Mouse (Mus musculus) cerebellum, adult 8-10 months (tissue): ENCODE measurements at regions not wholly inside any gene's neighbourhood (a gene's known extent, or its start where the extent isn't known, plus 50 kb on each side); places are given as distances from the start of the nearest gene placed in this dataset.

Source experiments
- DNase-seq: peaks from one replicate; pipeline ENCODE4 v3.0.0; 2022

DNA sequence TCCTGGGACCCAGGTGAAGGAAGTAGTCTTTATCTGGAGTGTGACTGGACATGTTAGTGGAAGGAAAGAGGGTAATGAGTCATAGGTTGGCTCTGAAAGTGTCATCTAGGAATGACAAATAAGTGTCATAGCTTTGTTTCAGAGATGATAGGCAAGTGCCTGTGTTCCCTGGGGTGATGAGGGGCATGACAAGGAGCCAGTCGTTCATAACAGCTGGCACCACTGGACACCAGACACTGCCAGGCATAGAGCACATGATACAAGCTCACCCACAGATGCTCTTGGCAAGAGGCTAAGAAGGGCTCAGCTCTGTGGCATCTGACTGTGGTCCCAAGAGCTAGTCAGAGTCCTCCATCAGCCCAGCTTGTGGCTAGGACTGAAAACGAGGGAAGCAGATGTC lies 171.0 kb downstream of the Rab11fip4 start:
- DNase-seq = no peak

DNA sequence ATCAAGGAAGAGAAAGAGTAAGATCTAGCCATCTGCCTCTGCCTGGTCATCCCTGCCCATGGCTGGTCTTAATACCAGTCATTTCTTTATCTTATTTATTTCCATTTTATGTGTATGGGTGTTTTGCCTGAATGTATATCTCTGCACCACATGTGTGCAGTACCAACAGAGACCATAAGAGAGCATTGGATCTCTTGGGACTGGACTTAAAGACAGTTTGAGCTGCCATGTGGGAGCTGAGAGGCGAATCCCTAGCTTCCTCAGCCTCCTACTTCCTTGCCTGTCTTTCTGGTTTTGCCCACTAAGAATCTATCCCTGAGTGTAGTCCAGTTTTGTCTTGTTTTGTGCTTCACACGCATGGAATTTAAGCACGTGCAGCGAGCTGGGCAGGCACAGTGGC lies 169.5 kb downstream of the Rab11fip4 start:
- no peak for DNase-seq

DNA sequence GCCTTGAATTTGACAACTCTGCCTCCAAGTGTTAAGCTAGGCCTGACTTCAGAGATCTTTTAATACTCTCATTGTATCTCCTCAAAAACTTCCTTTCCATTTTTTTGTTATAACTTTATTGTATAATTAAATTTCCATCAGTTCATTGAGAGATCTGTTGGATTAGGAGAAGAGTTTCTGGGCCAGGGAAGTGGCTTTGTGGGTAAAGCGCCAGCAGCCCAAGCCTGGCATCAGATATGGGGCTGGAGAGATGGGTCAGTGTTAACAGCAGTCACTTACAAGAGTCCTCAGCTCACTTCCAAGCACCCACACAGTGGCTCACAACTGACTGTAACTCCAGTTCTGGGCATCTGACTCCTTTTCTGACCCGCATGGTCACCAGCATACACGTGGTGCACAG lies 167.3 kb downstream of the Rab11fip4 start:
- DNase-seq = no peak

DNA sequence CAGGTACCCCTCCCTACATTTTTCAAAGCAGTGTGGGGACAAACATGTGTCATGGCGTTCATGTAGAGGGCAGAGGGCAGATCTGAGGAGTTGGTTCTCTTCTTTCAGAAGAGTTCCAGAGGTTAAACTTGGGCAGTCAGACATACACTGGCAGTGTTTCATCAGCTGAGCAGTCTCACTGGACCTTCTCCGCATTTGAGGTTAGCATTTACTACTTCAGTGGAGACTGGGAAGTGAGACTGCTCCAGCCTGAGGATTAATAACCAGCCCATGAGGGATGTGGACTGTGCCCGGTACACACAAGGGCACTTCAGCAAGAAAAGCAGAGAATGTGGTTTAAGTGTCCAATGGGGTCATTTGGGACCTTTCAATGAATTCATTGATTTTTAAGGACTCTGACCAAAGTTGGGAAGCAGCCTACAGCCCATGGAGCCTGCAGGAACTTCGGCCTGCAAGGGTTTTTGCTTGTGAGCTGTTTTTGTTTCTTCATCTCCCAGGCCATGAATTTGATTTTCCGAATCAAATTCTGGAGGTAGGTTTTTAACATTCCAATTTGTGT lies 166.6 kb downstream of the Rab11fip4 start:
- no peak for DNase-seq

DNA sequence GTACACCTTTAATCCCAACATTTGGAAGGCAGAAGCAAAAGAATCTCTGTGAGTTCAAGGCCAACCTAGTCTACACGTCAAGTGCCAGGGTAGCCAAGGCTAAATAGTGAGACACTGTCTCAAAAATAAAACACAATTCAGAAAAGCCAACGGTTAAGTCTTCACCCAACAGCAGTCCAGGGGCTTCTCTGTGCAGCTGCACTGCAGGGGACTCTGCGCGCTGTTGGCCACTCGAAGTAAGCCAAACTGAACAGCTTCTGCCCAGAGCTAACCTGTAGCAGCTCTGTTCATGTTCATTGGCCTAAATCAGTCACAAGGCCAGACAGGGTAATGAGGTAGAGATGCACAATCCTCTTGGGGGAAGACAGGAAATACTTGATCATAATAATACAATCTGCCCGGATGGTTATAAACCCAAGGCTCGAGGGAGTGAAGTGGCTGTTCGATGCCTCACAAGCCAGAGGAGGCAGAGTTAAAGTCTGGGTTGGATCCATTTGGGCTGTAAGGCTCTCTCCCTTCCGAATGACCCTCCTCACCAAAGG lies 165.4 kb downstream of the Rab11fip4 start:
- DNase-seq = no peak

DNA sequence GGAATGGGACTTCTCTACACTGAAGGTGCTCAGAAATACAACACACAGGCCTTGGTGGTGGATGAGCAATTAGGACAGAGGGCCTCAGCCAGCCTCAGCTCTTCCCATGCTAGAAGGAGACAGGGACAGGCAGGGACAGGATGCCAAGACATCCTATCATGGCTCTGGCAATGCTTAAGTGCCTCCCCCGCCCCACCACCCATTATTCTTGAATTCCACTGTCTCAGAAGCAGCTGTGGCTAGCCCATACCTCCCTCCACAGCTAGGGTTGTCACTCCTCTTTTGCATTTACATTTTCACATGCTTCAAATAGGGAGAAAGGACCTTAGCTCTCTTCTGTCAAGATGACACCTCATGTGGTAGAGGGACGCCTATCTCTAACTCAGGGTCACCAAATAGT lies 162.5 kb downstream of the Rab11fip4 start:
- no peak for DNase-seq

DNA sequence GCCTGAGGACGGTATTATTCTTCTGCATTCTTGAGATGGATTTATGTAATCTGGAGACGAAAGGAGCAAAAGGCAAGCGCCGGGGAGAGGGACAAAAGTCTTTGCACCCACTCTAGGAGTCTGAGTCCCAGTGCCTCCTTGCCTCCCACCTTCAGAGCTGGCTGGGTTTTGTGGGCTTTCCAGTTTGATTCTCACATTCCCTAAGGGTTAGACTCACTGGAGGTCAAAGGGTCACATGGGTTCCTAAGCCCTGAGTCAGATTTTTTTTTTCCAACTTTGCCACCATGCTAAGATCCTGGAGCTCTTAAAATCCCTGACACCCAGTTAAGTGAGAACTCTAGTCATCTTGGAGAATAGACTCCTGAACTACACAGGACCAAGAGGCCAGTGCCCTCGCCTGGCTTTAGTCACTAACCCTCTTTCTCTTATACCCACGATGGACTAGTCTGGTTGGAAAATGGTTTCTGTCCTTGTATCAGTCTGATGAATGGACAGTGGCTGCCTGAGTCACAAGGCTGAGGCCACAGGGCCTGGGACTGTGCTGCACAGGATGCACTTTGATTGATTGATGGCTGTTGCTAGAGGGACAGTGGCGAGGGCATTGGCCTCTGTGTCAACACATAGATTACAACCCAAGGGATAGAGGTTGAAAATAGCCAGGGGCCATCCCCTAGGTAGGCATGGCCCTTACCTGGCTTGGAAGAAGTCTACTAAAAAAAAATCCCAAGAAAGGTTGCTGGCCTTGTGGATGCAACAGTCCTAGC lies 161.9 kb downstream of the Rab11fip4 start:
- no peak for DNase-seq

DNA sequence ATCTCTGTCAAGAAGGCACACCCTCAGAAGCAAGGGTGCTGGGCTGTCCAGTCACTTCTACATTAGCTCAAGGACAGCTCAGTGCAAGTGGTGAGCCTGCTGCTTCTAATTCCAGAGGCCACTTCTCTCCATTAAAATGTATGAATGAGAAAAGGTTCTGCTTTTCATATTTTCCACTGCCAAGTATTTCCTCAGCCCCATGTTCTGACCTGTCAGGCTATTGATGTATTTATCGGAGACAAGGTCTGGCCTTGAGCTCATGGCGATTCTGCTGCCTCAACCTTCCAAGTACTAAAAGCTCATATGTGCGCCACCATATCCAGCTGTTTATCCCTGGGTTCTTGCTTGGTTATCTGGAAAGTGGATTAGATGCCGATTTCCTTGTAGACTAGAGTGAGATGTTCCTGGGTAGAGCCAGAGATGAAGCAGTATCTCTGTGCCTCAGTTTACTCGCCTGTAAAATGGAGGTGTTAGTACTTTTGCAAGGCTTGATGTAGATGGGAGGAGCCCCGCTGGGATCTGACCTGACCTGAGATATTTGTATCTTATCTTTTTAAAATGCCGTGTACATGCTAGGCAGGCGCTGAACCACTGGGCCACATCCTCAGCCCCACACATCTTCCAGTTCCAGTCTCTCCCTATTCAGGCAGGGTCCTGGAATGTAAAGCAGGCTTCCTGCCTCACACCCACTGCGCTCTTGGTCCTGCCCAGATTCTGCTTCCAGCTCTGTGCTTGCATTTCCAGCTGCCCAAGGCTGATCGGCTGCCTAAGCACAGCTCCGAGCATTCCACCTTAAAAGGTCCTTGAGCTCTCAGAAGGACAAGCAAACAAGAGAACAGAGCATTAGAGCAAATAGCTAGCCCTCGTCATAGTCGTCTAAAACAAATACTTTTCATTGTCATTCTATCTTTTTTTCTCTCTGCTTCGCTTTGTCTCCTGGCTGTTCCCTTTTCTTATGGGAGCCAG lies 161.0 kb downstream of the Rab11fip4 start:
- DNase-seq = no peak

DNA sequence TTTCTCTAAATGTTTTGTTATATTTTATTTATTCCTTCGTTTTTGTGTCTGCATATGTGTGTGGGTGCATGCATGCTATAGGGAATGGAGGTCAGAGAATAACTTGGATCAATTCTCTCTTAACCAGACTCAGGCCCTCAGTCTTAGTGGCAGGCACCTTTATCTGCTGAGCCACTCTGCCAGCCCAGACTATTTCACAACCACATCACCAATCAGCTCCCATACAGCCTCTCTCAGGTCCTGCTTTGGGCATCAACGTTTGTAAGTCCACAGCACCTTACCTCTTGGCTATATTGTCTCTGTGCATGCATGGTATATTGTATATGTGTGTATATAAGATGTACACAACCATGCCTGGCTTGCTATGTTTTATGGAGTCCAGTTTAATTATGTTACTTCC lies 159.9 kb downstream of the Rab11fip4 start:
- no peak for DNase-seq

DNA sequence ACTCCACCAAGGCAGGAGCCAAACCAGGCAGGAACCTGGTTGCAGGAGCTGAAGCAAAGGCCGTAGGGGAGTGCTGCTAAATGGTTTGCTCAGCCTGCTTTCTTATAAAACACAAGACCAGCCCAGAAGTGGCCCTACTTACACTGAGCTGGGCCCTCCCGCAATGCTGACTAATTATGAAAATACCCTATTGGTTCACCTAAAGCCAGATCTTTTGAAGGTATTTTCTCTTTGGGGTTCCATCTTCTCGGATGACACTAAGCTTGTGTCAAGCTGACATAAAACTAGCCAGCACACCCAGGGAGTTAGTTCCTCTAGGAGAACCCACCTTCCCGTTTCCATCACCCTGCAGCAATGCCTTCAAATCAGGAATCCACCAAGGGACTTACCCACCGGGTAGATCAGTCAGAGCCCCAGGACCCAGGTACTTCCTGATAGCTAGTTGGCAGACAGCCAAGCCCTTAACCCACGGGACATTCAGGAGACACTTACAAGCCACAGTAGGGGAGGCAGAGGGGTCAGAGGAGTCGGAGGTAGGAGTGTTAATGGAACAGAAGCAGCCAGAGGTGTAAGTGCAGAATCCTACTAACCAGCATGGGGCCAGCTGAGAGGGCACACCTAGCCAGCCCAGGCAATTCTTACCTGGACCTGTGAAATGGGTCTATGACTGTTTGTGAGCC lies 158.9 kb downstream of the Rab11fip4 start:
- DNase-seq = no peak

DNA sequence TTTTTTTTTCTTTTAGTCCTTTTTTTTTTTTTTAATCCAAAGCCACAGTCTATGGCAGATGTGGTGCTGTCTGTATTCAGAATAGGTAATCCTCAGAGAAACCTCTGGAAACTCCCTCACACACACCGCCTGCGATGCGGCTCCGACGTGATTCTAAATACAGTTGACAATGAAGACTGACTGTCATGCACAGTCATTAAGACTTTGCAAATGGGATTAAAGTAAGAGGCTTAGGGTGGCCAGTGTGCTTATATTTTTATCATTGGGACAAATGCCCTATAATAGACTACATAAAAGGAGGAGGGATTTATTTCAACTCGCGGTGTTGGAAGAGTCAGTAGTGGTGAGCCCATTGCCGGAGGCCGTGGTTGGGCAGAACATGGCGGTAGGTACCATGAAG lies 158.1 kb downstream of the Rab11fip4 start:
- no peak for DNase-seq

DNA sequence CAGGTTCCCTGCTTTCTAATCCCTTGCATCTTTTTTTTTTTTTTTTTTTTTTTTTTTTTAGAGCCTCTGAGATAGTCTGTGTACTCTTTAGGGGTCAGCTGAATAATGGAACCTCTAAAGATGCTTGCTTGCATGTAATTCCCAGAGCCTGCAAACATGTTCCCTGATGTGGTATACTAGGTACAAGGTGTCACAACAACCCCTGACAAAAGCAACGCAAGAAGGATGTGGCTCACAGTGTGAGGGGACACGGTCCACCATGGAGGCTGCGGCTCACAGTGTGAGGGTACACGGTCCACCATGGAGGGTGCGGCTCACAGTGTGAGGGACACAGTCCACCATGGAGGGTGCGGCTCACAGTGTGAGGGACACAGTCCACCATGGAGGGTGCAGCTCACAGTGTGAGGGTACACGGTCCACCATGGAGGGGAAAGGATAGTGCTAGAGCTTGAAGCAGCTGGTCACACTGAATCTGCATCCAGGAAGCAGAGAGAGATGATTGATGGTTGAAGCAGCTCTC lies 157.7 kb downstream of the Rab11fip4 start:
- no peak for DNase-seq

DNA sequence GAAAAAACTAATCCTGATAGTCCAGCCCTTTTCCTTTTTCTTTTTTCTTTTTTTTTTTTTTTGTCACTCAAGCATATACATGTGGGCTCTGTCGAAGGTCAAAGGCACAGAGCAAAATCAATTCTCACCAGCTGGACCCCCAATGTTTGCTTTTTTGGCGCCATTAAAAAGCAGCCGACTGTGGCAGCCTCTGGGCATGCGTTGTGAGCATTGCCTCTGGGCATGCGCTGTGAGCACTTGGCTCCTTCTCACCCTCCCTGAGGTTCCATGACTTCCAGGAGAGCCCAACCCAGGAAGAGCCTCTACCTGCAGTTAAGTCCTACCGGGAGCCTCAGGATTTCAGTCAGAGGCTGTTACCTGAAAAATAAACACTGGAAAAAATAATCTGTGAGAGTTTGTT lies 156.8 kb downstream of the Rab11fip4 start:
- no peak for DNase-seq
